Mouse (Mus musculus): ENCODE measurements around the gene Gal3st2b.
"Not testable (repeated sequence)": the region's sequence is repeated elsewhere in the genome, so short reads cannot be mapped to it uniquely, and the experiment has no call there.

Gal3st2b gene

DNA sequence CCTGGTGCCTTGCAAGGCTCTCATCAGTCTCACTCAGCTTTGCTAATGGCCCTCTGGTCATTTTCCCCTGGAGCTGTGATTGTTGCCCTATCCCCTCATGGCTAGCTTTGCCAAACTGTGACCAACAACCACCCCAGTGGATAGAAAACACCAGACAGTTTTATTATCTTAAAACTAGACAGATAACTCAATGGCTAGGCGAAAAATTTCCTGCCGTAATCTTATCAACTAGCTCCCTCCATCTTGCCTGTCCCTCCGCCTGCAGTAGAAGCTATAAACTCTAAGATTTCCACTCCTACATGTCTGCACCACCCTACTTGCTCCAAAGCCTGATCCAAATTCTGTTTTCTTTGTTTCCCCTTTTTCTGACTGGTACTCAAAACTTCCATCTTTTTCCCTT is 68.1 kb downstream of the Gal3st2b start:
- DNase-seq: no peak

DNA sequence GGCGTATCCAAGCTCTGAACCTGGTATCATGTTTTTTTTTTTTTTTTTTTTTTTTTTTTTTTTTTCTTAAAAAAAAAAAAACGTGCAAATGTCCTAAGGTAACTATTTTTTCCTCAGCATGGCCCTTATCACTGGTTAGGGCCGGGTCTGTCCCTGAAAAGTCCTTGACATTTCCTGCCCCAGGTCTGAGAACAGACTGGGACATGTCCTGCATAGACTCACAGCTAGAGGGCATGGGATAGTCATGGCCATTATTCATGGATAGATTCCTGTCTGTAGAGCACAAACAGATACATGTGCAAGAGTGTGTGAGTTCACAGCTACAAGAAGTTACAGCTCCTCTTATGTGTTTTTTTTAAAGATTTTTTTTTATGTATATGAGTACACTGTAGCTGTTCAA is 70.7 kb downstream of the Gal3st2b start:
- no peak for DNase-seq

DNA sequence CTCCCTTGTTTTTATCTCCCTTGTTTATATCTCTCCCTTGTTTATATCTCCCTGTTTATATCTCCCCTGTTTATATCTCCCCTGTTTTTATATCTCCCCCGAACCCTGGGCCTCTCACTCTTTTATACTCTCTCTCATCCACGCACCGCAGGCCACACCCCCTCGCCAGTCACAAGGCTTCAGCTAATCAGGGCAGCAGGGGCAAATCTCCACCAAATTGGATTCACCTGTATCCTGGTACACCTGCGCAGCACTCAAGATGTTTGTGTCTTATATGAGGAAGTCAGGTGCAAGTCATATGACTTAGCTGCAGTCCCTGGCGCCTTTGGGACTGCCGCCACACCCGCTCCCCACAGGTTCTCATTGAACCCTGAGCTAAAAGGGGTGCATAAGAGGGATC is 72.1 kb downstream of the Gal3st2b start, which contains the start of gene Gal3st2c:
Gal3st2c (plus strand) TSS at position 301 of the 400 bp plus-strand sequence.
- not testable (repeated sequence) for DNase-seq

- DNase-seq: not testable (repeated sequence)
These were observed 73.0 kb downstream of the Gal3st2b start for GRCm38 (mm10) chr1:93991068-93991467.

DNA sequence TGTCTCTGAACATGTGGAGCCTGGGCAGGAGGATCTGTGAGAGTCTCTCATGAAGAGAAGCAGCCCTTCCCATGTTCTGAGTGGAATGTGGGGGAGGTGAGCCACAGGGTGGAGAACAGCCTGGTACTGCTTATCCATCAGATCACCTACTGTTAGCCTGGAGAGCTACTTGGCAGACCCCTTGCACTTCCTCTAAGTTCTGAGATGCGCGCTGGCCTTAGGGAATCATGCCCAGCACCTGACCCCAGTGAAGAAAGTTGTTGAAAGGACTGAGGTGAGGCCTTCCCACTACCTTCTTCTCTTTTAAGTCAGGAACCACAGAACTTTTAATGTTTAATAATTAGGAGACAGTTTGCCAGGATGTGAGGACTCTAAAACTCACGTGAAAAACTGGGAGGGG is 73.4 kb downstream of the Gal3st2b start:
- DNase-seq: not testable (repeated sequence)

Measured in kidney, adult 8-10 months (tissue).